Mouse (Mus musculus): ENCODE measurements at regions not wholly inside any gene's neighbourhood (a gene's known extent, or its start where the extent isn't known, plus 50 kb on each side); places are given as distances from the start of the nearest gene placed in this dataset.
A peak's percentile ranks its signal among the peaks of the same experiment; 100 is the strongest.

GRCm38 (mm10) chrX:109502571-109502970 lies 306.0 kb downstream of the Gm6377 start:
- H3K4me2 ChIP-seq (ENCODE audit: low read depth, low read length), result no peak overlapping the region
- no peak overlapping the region for H3K27ac ChIP-seq (replicated peaks; ENCODE audit: low read depth, low read length)
- DNase-seq (ENCODE audit: low spot score) (no peak), ATAC-seq (ENCODE audit: low read depth) (no peak)
- H3K9me3 ChIP-seq (ENCODE audit: control insufficient read depth, low read length), result no peaks in the 10 kb centered on the region
- 97% methylated on average over 1 of the region's 1 CpGs for WGBS
- no peak overlapping the region for H3K9ac ChIP-seq (ENCODE audit: low read depth, low read length)
- no peaks in the 10 kb centered on the region for H3K4me1 ChIP-seq (ENCODE audit: control insufficient read depth, insufficient read depth, low read length)
- no peaks in the 10 kb centered on the region for H3K27me3 ChIP-seq (replicated peaks; ENCODE audit: control insufficient read depth, insufficient read depth, low read length)
- no peak overlapping the region for H3K4me3 ChIP-seq (ENCODE audit: low read depth, low read length)
- H3K36me3 ChIP-seq (ENCODE audit: control insufficient read depth, insufficient read depth, low read length), result no peaks in the 10 kb centered on the region

GRCm38 (mm10) chrX:109552471-109552870 lies 355.9 kb downstream of the Gm6377 start:
- Histone ChIP-seq H3K4me1 (ENCODE audit: control insufficient read depth, insufficient read depth, low read length) (no peaks in the 10 kb centered on the region), H3K27ac (replicated peaks; ENCODE audit: low read depth, low read length) (no peak overlapping the region), H3K4me2 (ENCODE audit: low read depth, low read length) (no peak overlapping the region), H3K27me3 (replicated peaks; ENCODE audit: control insufficient read depth, insufficient read depth, low read length) (no peaks in the 10 kb centered on the region), H3K36me3 (ENCODE audit: control insufficient read depth, insufficient read depth, low read length) (no peaks in the 10 kb centered on the region), H3K9ac (ENCODE audit: low read depth, low read length) (no peak overlapping the region), H3K4me3 (ENCODE audit: low read depth, low read length) (no peak overlapping the region), H3K9me3 (ENCODE audit: control insufficient read depth, low read length) (no peaks in the 10 kb centered on the region)
- 77% methylated on average over 1 of the region's 1 CpGs for WGBS
- DNase-seq (ENCODE audit: low spot score) (no peak), ATAC-seq (ENCODE audit: low read depth) (no peak)

- H3K9ac ChIP-seq (ENCODE audit: low read depth, low read length), result no peak overlapping the region
- ATAC-seq (ENCODE audit: low read depth), result no peak
Observed at GRCm38 (mm10) chrX:109587360-109587759, 390.8 kb downstream of the Gm6377 start.

GRCm38 (mm10) chrX:109626979-109627761 lies 430.6 kb downstream of the Gm6377 start:
- Histone ChIP-seq H3K27me3 (replicated peaks; ENCODE audit: control insufficient read depth, insufficient read depth, low read length) (no peaks in the 10 kb centered on the region), H3K4me2 (ENCODE audit: low read depth, low read length) (no peak overlapping the region), H3K9ac (ENCODE audit: low read depth, low read length) (no peak overlapping the region), H3K36me3 (ENCODE audit: control insufficient read depth, insufficient read depth, low read length) (no peaks in the 10 kb centered on the region), H3K4me1 (ENCODE audit: control insufficient read depth, insufficient read depth, low read length) (no peaks in the 10 kb centered on the region), H3K9me3 (ENCODE audit: control insufficient read depth, low read length) (no peaks in the 10 kb centered on the region), H3K4me3 (ENCODE audit: low read depth, low read length) (no peak overlapping the region), H3K27ac (replicated peaks; ENCODE audit: low read depth, low read length) (no peak overlapping the region)
- no peak for DNase-seq (ENCODE audit: low spot score)
- no peak for ATAC-seq (ENCODE audit: low read depth)
- WGBS, result 76% methylated on average over 5 of the region's 5 CpGs

More at GRCm38 (mm10) chrX:109587360-109587759, 390.8 kb downstream of the Gm6377 start:
- no peaks in the 10 kb centered on the region for H3K36me3 ChIP-seq (ENCODE audit: control insufficient read depth, insufficient read depth, low read length)
- H3K4me2 ChIP-seq (ENCODE audit: low read depth, low read length), result no peak overlapping the region
- H3K27me3 ChIP-seq (replicated peaks; ENCODE audit: control insufficient read depth, insufficient read depth, low read length), result no peaks in the 10 kb centered on the region
- no peaks in the 10 kb centered on the region for H3K9me3 ChIP-seq (ENCODE audit: control insufficient read depth, low read length)
- H3K27ac ChIP-seq (replicated peaks; ENCODE audit: low read depth, low read length), result no peak overlapping the region
- no peak overlapping the region for H3K4me3 ChIP-seq (ENCODE audit: low read depth, low read length)
- H3K4me1 ChIP-seq (ENCODE audit: control insufficient read depth, insufficient read depth, low read length), result no peaks in the 10 kb centered on the region
- peak; percentile 0 for DNase-seq (ENCODE audit: low spot score)

Data from embryonic facial prominence, embryonic 14.5 days (tissue).